Mouse (Mus musculus) gastrocnemius, postnatal 14 days (tissue): ENCODE data around the gene Fibp. TPM values are rescaled to one million over a fixed set of nuclear protein-coding genes. Genes with fewer than 3 reads are reported as not detected.

Source experiments
- DNase-seq: peaks from one replicate; pipeline ENCODE4 v3.0.0; 2021; ENCODE audit warnings: mixed read lengths
- intact Hi-C: fragments of 180-260 bp; cut with DNase I; formaldehyde crosslinking; loops from one replicate; pipeline ENCODE4 v1.15.1; 2025; ENCODE audit warnings: low total_unique reads
- total RNA-seq, 2 experiments: library from RNA; stranded (reverse); gene quantifications; 2 replicates each; pipeline ENCODE4 v1.2.3; 2021

Fibp gene
- total RNA-seq, 2 experiments from 2014 or later, result 42.0 to 44.8 TPM

- intact Hi-C loops, result no loop called here
Measured at GRCm38 (mm10) chr19:5459019-5459418, 1.4 kb upstream of the Fibp start.

GRCm38 (mm10) chr19:5459896-5460295 lies 519 bp upstream of the Fibp start:
- intact Hi-C loops, result no loop called here
- DNase-seq, result no peak

More at GRCm38 (mm10) chr19:5459019-5459418, 1.4 kb upstream of the Fibp start:
- no peak for DNase-seq

GRCm38 (mm10) chr19:5461411-5461810 lies 996 bp downstream of the Fibp start:
- intact Hi-C loops, result no loop called here
- no peak for DNase-seq

- intact Hi-C loops, result no loop called here
- no peak for DNase-seq
Measured at GRCm38 (mm10) chr19:5463212-5463611, 2.8 kb downstream of the Fibp start.

- DNase-seq, result peak; percentile 51
Measured at GRCm38 (mm10) chr19:5463791-5464562, 3.6 kb downstream of the Fibp start.

GRCm38 (mm10) chr19:5465037-5465436 lies 4.6 kb downstream of the Fibp start:
- DNase-seq, result no peak
- intact Hi-C loops, result no loop called here

More at GRCm38 (mm10) chr19:5463791-5464562, 3.6 kb downstream of the Fibp start:
- intact Hi-C loops, result no loop called here

GRCm38 (mm10) chr19:5466916-5467500 lies 6.6 kb downstream of the Fibp start:
- intact Hi-C loops, result no loop called here
- DNase-seq, result no peak

GRCm38 (mm10) chr19:5468374-5468773 lies 8.0 kb downstream of the Fibp start, which contains the start of gene Ctsw:
Ctsw (minus strand) TSS chr19:5468507.
- DNase-seq, result no peak
- intact Hi-C loops, result no loop called here

- no peak for DNase-seq
- intact Hi-C loops, result no loop called here
Measured at GRCm38 (mm10) chr19:5471846-5472245, 11.4 kb downstream of the Fibp start.

GRCm38 (mm10) chr19:5472857-5473256 lies 12.4 kb downstream of the Fibp start:
- no peak for DNase-seq
- intact Hi-C loops, result no loop called here

GRCm38 (mm10) chr19:5473720-5474119 lies 13.3 kb downstream of the Fibp start, which contains the start of gene Efemp2:
Efemp2 (plus strand) TSS chr19:5473954.
- intact Hi-C loops, result no loop called here
- DNase-seq, result peak; percentile 85

- peak; percentile 75 for DNase-seq
Measured at GRCm38 (mm10) chr19:5474281-5475068, 14.1 kb downstream of the Fibp start.

GRCm38 (mm10) chr19:5475069-5475714 lies 14.8 kb downstream of the Fibp start:
- intact Hi-C loops, result no loop called here
- DNase-seq, result no peak

More at GRCm38 (mm10) chr19:5474281-5475068, 14.1 kb downstream of the Fibp start:
- intact Hi-C loops, result no loop called here

- intact Hi-C loops, result no loop called here
- no peak for DNase-seq
Measured at GRCm38 (mm10) chr19:5477004-5477667, 16.7 kb downstream of the Fibp start.

- DNase-seq, result no peak
- intact Hi-C loops, result no loop called here
Measured at GRCm38 (mm10) chr19:5477668-5478300, 17.4 kb downstream of the Fibp start.

- intact Hi-C loops, result no loop called here
- DNase-seq, result no peak
Measured at GRCm38 (mm10) chr19:5480016-5480415, 19.6 kb downstream of the Fibp start.

GRCm38 (mm10) chr19:5481398-5481797 lies 21.0 kb downstream of the Fibp start:
- intact Hi-C loops, result no loop called here
- no peak for DNase-seq
